Mouse (Mus musculus) hindbrain, embryonic 12.5 days (tissue): Measurements from ENCODE around the gene Slc27a1. TPM values are rescaled to one million over a fixed set of nuclear protein-coding genes. Genes with fewer than 3 reads are reported as not detected.

Experiments used
- ATAC-seq: fragments of 200-750 bp; cut with Nextera tagmentation; 2 replicates; pipeline ENCODE4 v1.8.0; 2017; ENCODE audit warnings: moderate TSS enrichment; ENCODE audit not compliant: low FRiP score
- H3K27ac ChIP-seq: fragments of 300-500 bp; sonication (generic); 2 replicates; pipeline ENCODE4 v1.5.1; 2016; ENCODE audit warnings: mild to moderate bottlenecking
- H3K27me3 ChIP-seq: fragments of 300-500 bp; sonication (generic); 2 replicates; pipeline ENCODE4 v1.6.1; 2016; ENCODE audit warnings: mild to moderate bottlenecking
- H3K36me3 ChIP-seq: fragments of 300-500 bp; sonication (generic); 2 replicates; pipeline ENCODE4 v1.6.1; 2016; ENCODE audit warnings: mild to moderate bottlenecking
- H3K4me1 ChIP-seq: fragments of 300-500 bp; sonication (generic); 2 replicates; pipeline ENCODE4 v1.6.1; 2016
- H3K4me2 ChIP-seq: fragments of 300-500 bp; sonication (generic); replicated peaks from 2 replicates; pipeline ENCODE4 v1.6.1; 2016; ENCODE audit warnings: mild to moderate bottlenecking
- H3K4me3 ChIP-seq: fragments of 300-500 bp; sonication (generic); 2 replicates; pipeline ENCODE4 v1.5.1; 2016; ENCODE audit warnings: mild to moderate bottlenecking
- H3K9ac ChIP-seq: fragments of 300-500 bp; sonication (generic); 2 replicates; pipeline ENCODE4 v1.6.1; 2016; ENCODE audit warnings: mild to moderate bottlenecking, moderate library complexity
- H3K9me3 ChIP-seq: fragments of 300-500 bp; sonication (generic); replicated peaks from 2 replicates; pipeline ENCODE4 v1.6.1; 2016; ENCODE audit warnings: mild to moderate bottlenecking
- WGBS: fragments of 180-500 bp; shearing (Covaris S2); methylation state at CpG from one replicate; pipeline ENCODE4 v1.1.7; 2016; 5-methylcytosine and 5-hydroxymethylcytosine counted together
- polyA plus RNA-seq: library from polyadenylated mRNA; unstranded; fragments of >200 nt; fragmentation: Nextera tagmentation; extraction: Ambion mirVana; gene quantifications from 2 replicates; pipeline ENCODE4 v1.2.1, GENCODE M21; 2016

Slc27a1 gene
- polyA plus RNA-seq, 1 experiment from 2014 or later: 54.8 TPM

GRCm38 (mm10) chr8:71572847-71573633 lies 4.4 kb downstream of the Slc27a1 start:
- Histone ChIP-seq H3K27ac (peak overlapping the region; percentile 45), H3K9ac (no peak overlapping the region), H3K4me1 (peaks cover 17% of the 10 kb centered on the region), H3K27me3 (peaks cover 11% of the 10 kb centered on the region), H3K36me3 (no peaks in the 10 kb centered on the region), H3K4me2 (no peak overlapping the region), H3K9me3 (no peaks in the 10 kb centered on the region), H3K4me3 (no peak overlapping the region)
- ATAC-seq: no peak
- 66% methylated on average over 9 of the region's 9 CpGs for WGBS

- H3K4me2 ChIP-seq: no peak overlapping the region
- H3K4me3 ChIP-seq: no peak overlapping the region
- H3K9me3 ChIP-seq: no peaks in the 10 kb centered on the region
- H3K4me1 ChIP-seq: peaks cover 8% of the 10 kb centered on the region
- WGBS: 82% methylated on average over 7 of the region's 7 CpGs
- H3K9ac ChIP-seq: no peak overlapping the region
- 0 out of 2 replicates have a peak, but pooled peaks cover under 1% of the 10 kb centered on the region for H3K36me3 ChIP-seq
- H3K27me3 ChIP-seq: peaks cover 2% of the 10 kb centered on the region; the same call in 1 of the 2 replicates
- H3K27ac ChIP-seq: no peak overlapping the region
- no peak for ATAC-seq
Measured at GRCm38 (mm10) chr8:71574426-71574825, 5.7 kb downstream of the Slc27a1 start.

GRCm38 (mm10) chr8:71575020-71575419 lies 6.3 kb downstream of the Slc27a1 start:
- no peak for ATAC-seq
- no peak overlapping the region for H3K27ac ChIP-seq
- H3K27me3 ChIP-seq: peaks cover 7% of the 10 kb centered on the region; the same call in 1 of the 2 replicates
- WGBS: 65% methylated on average over 1 of the region's 1 CpGs
- no peak overlapping the region for H3K4me2 ChIP-seq
- no peaks in the 10 kb centered on the region for H3K9me3 ChIP-seq
- peaks cover 3% of the 10 kb centered on the region; the same call in 1 of the 2 replicates for H3K36me3 ChIP-seq
- H3K4me1 ChIP-seq: peaks cover 8% of the 10 kb centered on the region
- no peak overlapping the region for H3K9ac ChIP-seq
- H3K4me3 ChIP-seq: no peak overlapping the region

- no peak overlapping the region for H3K4me2 ChIP-seq
- 83% methylated on average over 4 of the region's 4 CpGs for WGBS
- peaks cover 4% of the 10 kb centered on the region; the same call in 1 of the 2 replicates for H3K4me1 ChIP-seq
- H3K27ac ChIP-seq: no peak overlapping the region
- peaks cover 18% of the 10 kb centered on the region for H3K36me3 ChIP-seq
- no peaks in the 10 kb centered on the region for H3K9me3 ChIP-seq
- H3K4me3 ChIP-seq: no peak overlapping the region
- ATAC-seq: no peak
- peaks cover 8% of the 10 kb centered on the region; the same call in 1 of the 2 replicates for H3K27me3 ChIP-seq
- H3K9ac ChIP-seq: no peak overlapping the region
Measured at GRCm38 (mm10) chr8:71577856-71578387, 9.2 kb downstream of the Slc27a1 start.

GRCm38 (mm10) chr8:71579009-71579408 lies 10.3 kb downstream of the Slc27a1 start:
- Histone ChIP-seq H3K36me3 (peaks cover 21% of the 10 kb centered on the region), H3K9ac (no peak overlapping the region), H3K27me3 (peaks cover 8% of the 10 kb centered on the region; the same call in 1 of the 2 replicates), H3K4me2 (no peak overlapping the region), H3K4me3 (no peak overlapping the region), H3K4me1 (peaks cover 4% of the 10 kb centered on the region; the same call in 1 of the 2 replicates), H3K27ac (no peak overlapping the region), H3K9me3 (no peaks in the 10 kb centered on the region)
- ATAC-seq: no peak
- 65% methylated on average over 1 of the region's 1 CpGs for WGBS

GRCm38 (mm10) chr8:71579476-71579875 lies 10.8 kb downstream of the Slc27a1 start:
- ATAC-seq: no peak

GRCm38 (mm10) chr8:71580201-71580600 lies 11.5 kb downstream of the Slc27a1 start:
- Histone ChIP-seq H3K36me3 (peaks cover 33% of the 10 kb centered on the region), H3K4me3 (no peak overlapping the region), H3K4me1 (peaks cover 4% of the 10 kb centered on the region; the same call in 1 of the 2 replicates), H3K27ac (no peak overlapping the region), H3K9me3 (no peaks in the 10 kb centered on the region), H3K4me2 (no peak overlapping the region), H3K9ac (no peak overlapping the region), H3K27me3 (peaks cover 8% of the 10 kb centered on the region; the same call in 1 of the 2 replicates)
- ATAC-seq: no peak; the same call in 1 of the 2 replicates
- WGBS: 41% methylated on average over 9 of the region's 9 CpGs

More at GRCm38 (mm10) chr8:71579476-71579875, 10.8 kb downstream of the Slc27a1 start:
- H3K4me3 ChIP-seq: no peak overlapping the region
- H3K9ac ChIP-seq: no peak overlapping the region
- peaks cover 8% of the 10 kb centered on the region; the same call in 1 of the 2 replicates for H3K27me3 ChIP-seq
- no peak overlapping the region for H3K4me2 ChIP-seq
- 92% methylated on average over 14 of the region's 14 CpGs for WGBS
- H3K27ac ChIP-seq: no peak overlapping the region
- peaks cover 4% of the 10 kb centered on the region; the same call in 1 of the 2 replicates for H3K4me1 ChIP-seq
- H3K36me3 ChIP-seq: peaks cover 26% of the 10 kb centered on the region
- no peaks in the 10 kb centered on the region for H3K9me3 ChIP-seq

GRCm38 (mm10) chr8:71586891-71587290 lies 18.2 kb downstream of the Slc27a1 start:
- no peak for ATAC-seq
- no peak overlapping the region for H3K27ac ChIP-seq
- no peaks in the 10 kb centered on the region for H3K27me3 ChIP-seq
- H3K9ac ChIP-seq: no peak overlapping the region
- H3K4me1 ChIP-seq: peaks cover 8% of the 10 kb centered on the region
- 88% methylated on average over 2 of the region's 2 CpGs for WGBS
- no peak overlapping the region for H3K4me2 ChIP-seq
- H3K36me3 ChIP-seq: peaks cover 32% of the 10 kb centered on the region
- no peaks in the 10 kb centered on the region for H3K9me3 ChIP-seq
- H3K4me3 ChIP-seq: no peak overlapping the region

GRCm38 (mm10) chr8:71588762-71589161 lies 20.1 kb downstream of the Slc27a1 start:
- no peak overlapping the region for H3K27ac ChIP-seq
- no peak overlapping the region for H3K4me3 ChIP-seq
- WGBS: 65% methylated on average over 3 of the region's 3 CpGs
- H3K4me2 ChIP-seq: no peak overlapping the region
- no peak overlapping the region for H3K9ac ChIP-seq
- no peaks in the 10 kb centered on the region for H3K9me3 ChIP-seq
- peaks cover 19% of the 10 kb centered on the region for H3K4me1 ChIP-seq
- no peaks in the 10 kb centered on the region for H3K27me3 ChIP-seq
- H3K36me3 ChIP-seq: peaks cover 30% of the 10 kb centered on the region
- no peak for ATAC-seq

GRCm38 (mm10) chr8:71591017-71591416 lies 22.3 kb downstream of the Slc27a1 start:
- H3K4me3 ChIP-seq: peak overlapping the region; percentile 86
- peaks cover 8% of the 10 kb centered on the region for H3K36me3 ChIP-seq
- H3K4me1 ChIP-seq: peaks cover 19% of the 10 kb centered on the region
- H3K9me3 ChIP-seq: no peaks in the 10 kb centered on the region
- no peak for ATAC-seq
- H3K9ac ChIP-seq: peak overlapping the region; percentile 93
- H3K27ac ChIP-seq: no peak overlapping the region
- 24% methylated on average over 5 of the region's 5 CpGs for WGBS
- H3K4me2 ChIP-seq: peak overlapping the region; percentile 94
- no peaks in the 10 kb centered on the region for H3K27me3 ChIP-seq

GRCm38 (mm10) chr8:71591471-71592373 lies 23.0 kb downstream of the Slc27a1 start, which contains the start of gene Pgls:
Pgls (plus strand) TSS chr8:71592176.
- Histone ChIP-seq H3K27ac (peak within 1 kb of the TSS; percentile 99), H3K4me2 (peak within 1 kb of the TSS; percentile 94), H3K9ac (peak within 1 kb of the TSS; percentile 93), H3K27me3 (no peaks in the 10 kb centered on the region), H3K36me3 (0 out of 2 replicates have a peak, but pooled peaks cover 6% of the 10 kb centered on the region), H3K9me3 (no peaks in the 10 kb centered on the region), H3K4me3 (peak within 1 kb of the TSS; percentile 86), H3K4me1 (peaks cover 19% of the 10 kb centered on the region)
- peak; percentile 88 for ATAC-seq
- WGBS: under 1% methylated on average over 69 of the region's 71 CpGs
